Mouse (Mus musculus) lung, embryonic 16.5 days (tissue): ENCODE measurements around the gene Ppip5k2. TPM values are rescaled to one million over a fixed set of nuclear protein-coding genes. Genes with fewer than 3 reads are reported as not detected.

Source experiments
- ATAC-seq: fragments of 200-750 bp; cut with Nextera tagmentation; 2 replicates; pipeline ENCODE4 v1.8.0; 2017; ENCODE audit warnings: low read depth, mild to moderate bottlenecking, moderate library complexity
- H3K27ac ChIP-seq: fragments of 300-500 bp; sonication (generic); 2 replicates; pipeline ENCODE4 v1.5.1; 2014; ENCODE audit warnings: mild to moderate bottlenecking, control low read depth, low read length
- H3K27me3 ChIP-seq: fragments of 300-500 bp; sonication (generic); 2 replicates; pipeline ENCODE4 v1.6.1; 2014; ENCODE audit warnings: low read depth, low read length, mixed read lengths; ENCODE audit not compliant: control insufficient read depth, insufficient read depth
- H3K36me3 ChIP-seq: fragments of 300-500 bp; sonication (generic); 2 replicates; pipeline ENCODE4 v1.6.1; 2014; ENCODE audit warnings: low read length; ENCODE audit not compliant: control insufficient read depth, insufficient read depth
- H3K4me1 ChIP-seq: fragments of 300-500 bp; sonication (generic); replicated peaks from 2 replicates; pipeline ENCODE4 v1.6.1; 2014; ENCODE audit warnings: low read length, mixed read lengths; ENCODE audit not compliant: control insufficient read depth, insufficient read depth
- H3K4me2 ChIP-seq: fragments of 300-500 bp; sonication (generic); 2 replicates; pipeline ENCODE4 v1.6.1; 2014; ENCODE audit warnings: low read depth, low read length, control low read depth
- H3K4me3 ChIP-seq: fragments of 300-500 bp; sonication (generic); 2 replicates; pipeline ENCODE4 v1.5.1; 2014; ENCODE audit warnings: mild to moderate bottlenecking, low read length, control low read depth
- H3K9ac ChIP-seq: fragments of 300-500 bp; sonication (generic); 2 replicates; pipeline ENCODE4 v1.6.1; 2014; ENCODE audit warnings: low read length, control low read depth
- H3K9me3 ChIP-seq: fragments of 300-500 bp; sonication (generic); 2 replicates; pipeline ENCODE4 v1.6.1; 2016; ENCODE audit warnings: low read length; ENCODE audit not compliant: control insufficient read depth
- WGBS: fragments of 180-500 bp; shearing (Covaris S2); extraction: QIAGEN DNeasy Blood & Tissue Kit; methylation state at CpG from one replicate; pipeline ENCODE4 v1.1.7; 2014; 5-methylcytosine and 5-hydroxymethylcytosine counted together
- polyA plus RNA-seq: library from polyadenylated mRNA; unstranded; fragments of >200 nt; fragmentation: Nextera tagmentation; extraction: Ambion mirVana; gene quantifications from 2 replicates; pipeline ENCODE4 v1.2.1, GENCODE M21; 2015

Ppip5k2 gene
- polyA plus RNA-seq, 1 experiment from 2014 or later: 22.9 TPM

- no peaks in the 10 kb centered on the region for H3K9me3 ChIP-seq
- WGBS: 73% methylated on average over 7 of the region's 7 CpGs
- peak overlapping the region; percentile 1 for H3K4me2 ChIP-seq
- no peaks in the 10 kb centered on the region for H3K27me3 ChIP-seq
- H3K36me3 ChIP-seq: no peaks in the 10 kb centered on the region
- H3K4me1 ChIP-seq: peaks cover 14% of the 10 kb centered on the region
- no peak overlapping the region for H3K27ac ChIP-seq
- peak overlapping the region; percentile 0; the same call in 1 of the 2 replicates for H3K4me3 ChIP-seq
- ATAC-seq: no peak
- H3K9ac ChIP-seq: 0 out of 2 replicates have a peak overlapping the region, but pooled peaks have one; percentile 7
These were observed 110.8 kb downstream of the Ppip5k2 start for GRCm38 (mm10) chr1:97659405-97659804.

DNA sequence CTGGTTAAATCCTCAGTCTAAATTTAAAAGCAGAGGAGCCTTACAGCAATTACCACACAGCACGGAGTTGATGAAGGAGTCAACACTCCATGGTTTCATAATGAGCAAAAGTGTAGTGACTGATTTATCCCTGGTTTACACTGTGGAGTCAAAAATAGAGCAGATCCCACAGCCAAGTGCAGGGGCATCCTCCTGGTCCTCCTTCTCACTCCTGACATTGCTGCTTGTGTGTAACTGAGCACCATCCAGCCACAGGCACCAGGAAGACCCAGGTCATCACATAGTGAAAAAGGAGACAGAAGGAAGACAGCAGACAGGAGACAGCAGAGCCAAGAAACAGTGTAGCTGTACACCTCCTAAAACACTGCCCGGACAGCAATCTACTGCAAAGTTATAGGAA is 112.4 kb downstream of the Ppip5k2 start:
- Histone ChIP-seq H3K36me3 (no peaks in the 10 kb centered on the region), H3K27me3 (no peaks in the 10 kb centered on the region), H3K9me3 (no peaks in the 10 kb centered on the region), H3K4me2 (no peak overlapping the region), H3K4me1 (peaks cover 14% of the 10 kb centered on the region), H3K4me3 (no peak overlapping the region), H3K27ac (no peak overlapping the region), H3K9ac (no peak overlapping the region)
- no peak for ATAC-seq
- WGBS: 80% methylated on average over 2 of the region's 2 CpGs

DNA sequence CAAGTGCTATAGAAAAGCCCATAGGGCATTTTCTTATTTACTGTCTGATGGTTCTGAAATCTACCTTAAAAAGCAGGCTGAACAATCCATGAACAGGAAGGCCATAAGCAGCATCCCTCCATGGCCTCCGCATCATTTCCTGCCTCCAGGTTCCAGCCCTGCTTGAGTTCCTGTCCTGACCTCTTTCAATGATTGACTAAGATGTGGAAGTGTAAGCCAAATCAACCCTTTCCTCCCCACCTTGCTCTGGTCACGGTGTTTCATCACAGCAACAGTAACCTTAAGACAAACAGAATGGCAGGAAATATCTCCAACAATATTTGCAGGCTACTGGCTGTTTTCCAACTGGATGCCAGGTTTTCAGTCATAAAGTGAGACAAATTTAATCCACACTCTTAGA is 113.0 kb downstream of the Ppip5k2 start:
- H3K4me3 ChIP-seq: no peak overlapping the region
- H3K9ac ChIP-seq: no peak overlapping the region
- no peaks in the 10 kb centered on the region for H3K9me3 ChIP-seq
- no peaks in the 10 kb centered on the region for H3K36me3 ChIP-seq
- WGBS: 35% methylated on average over 2 of the region's 2 CpGs
- no peak overlapping the region for H3K27ac ChIP-seq
- H3K27me3 ChIP-seq: no peaks in the 10 kb centered on the region
- no peak overlapping the region for H3K4me2 ChIP-seq
- peaks cover 10% of the 10 kb centered on the region for H3K4me1 ChIP-seq
- ATAC-seq: no peak

Other genes with a start within 250 kb of the Ppip5k2 start
- 17.0 and 19.5 TPM in 2 replicates for gene D1Ertd622e, start 108.3 kb downstream of the Ppip5k2 start, polyA plus RNA-seq
- 20.2 and 21.9 TPM in 2 replicates for gene Gin1, start 239 bp downstream of the Ppip5k2 start, polyA plus RNA-seq